Mouse (Mus musculus): ENCODE data around the gene Spire2. TPM values are rescaled to one million over a fixed set of nuclear protein-coding genes. Genes with fewer than 3 reads are reported as not detected.
A peak's percentile ranks its signal among the peaks of the same experiment; 100 is the strongest.

Spire2 gene
- total and polyA plus RNA-seq, 2 experiments from 2014 or later: 0.15 to 0.23 TPM

DNA sequence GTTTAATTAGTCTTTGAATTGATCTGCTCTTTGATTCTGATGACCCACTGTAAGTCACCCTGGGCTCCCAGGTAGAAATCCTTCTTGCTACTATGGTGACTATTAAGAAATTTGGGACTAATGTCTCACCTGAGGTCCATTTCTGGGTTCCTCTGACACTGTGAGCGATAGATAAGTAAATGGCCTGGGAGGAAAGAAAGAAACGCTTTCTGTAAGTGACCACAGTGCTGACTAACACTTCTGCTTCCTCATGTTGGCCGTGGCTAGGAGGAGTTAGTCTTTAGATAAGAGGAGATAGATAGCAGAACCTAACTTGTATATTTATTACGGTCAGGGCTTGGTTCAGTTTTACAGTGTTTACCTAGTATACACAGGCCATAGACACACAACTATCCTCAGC lies 3.2 kb upstream of the Spire2 start:
- no peaks in the 10 kb centered on the region for H3K9me3 ChIP-seq (replicated peaks; ENCODE audit: control insufficient read depth, low read length)
- TF ChIP-seq CTCF (IDR thresholded peaks at IDR 0.05; ENCODE audit: low read depth) (no peak), EP300 (IDR thresholded peaks at IDR 0.05; ENCODE audit: low read depth) (no peak)
- peaks cover 33% of the 10 kb centered on the region for H3K27me3 ChIP-seq (ENCODE audit: control insufficient read depth, insufficient read depth, low read length)
- no peak overlapping the region for H3K4me3 ChIP-seq (ENCODE audit: low read depth, low read length)
- no peak for ATAC-seq (ENCODE audit: insufficient read depth, low read depth)
- no peak overlapping the region for H3K27ac ChIP-seq (ENCODE audit: low read depth)
- H3K4me2 ChIP-seq (ENCODE audit: low read depth, low read length): no peak overlapping the region
- 41% methylated on average over 4 of the region's 4 CpGs for WGBS
- no peaks in the 10 kb centered on the region for H3K36me3 ChIP-seq (replicated peaks; ENCODE audit: control insufficient read depth, insufficient read depth, low read length)
- DNase-seq (ENCODE audit: low spot score): no peak
- no peaks in the 10 kb centered on the region for H3K4me1 ChIP-seq (ENCODE audit: control insufficient read depth, insufficient read depth)
- H3K9ac ChIP-seq (replicated peaks; ENCODE audit: low read depth, low read length): no peak overlapping the region

DNA sequence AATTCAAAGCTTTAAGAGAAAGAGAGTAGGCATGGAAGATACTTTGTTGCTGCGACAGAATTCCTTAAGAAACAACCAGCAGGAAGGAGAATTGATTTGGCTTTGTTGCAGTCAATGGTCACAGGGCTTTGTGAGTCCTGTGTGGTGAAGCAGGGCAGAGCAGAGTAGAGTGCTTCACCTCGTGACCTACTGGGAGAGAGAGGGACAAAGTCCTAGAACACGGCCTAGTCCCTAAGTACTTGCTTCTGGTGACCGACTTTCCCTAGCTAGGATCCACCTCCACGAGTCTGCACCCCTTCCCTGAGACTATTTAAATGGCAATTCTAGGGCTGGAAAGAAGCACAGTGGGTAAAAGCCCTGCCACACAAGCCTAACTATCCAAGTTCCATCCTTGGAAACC lies 2.6 kb upstream of the Spire2 start:
- no peak for DNase-seq (ENCODE audit: low spot score)
- no peak for ATAC-seq (ENCODE audit: insufficient read depth, low read depth)
- Histone ChIP-seq H3K27me3 (ENCODE audit: control insufficient read depth, insufficient read depth, low read length) (peaks cover 38% of the 10 kb centered on the region), H3K27ac (ENCODE audit: low read depth) (no peak overlapping the region), H3K36me3 (replicated peaks; ENCODE audit: control insufficient read depth, insufficient read depth, low read length) (no peaks in the 10 kb centered on the region), H3K4me2 (ENCODE audit: low read depth, low read length) (no peak overlapping the region), H3K4me3 (ENCODE audit: low read depth, low read length) (no peak overlapping the region), H3K9ac (replicated peaks; ENCODE audit: low read depth, low read length) (no peak overlapping the region), H3K4me1 (ENCODE audit: control insufficient read depth, insufficient read depth) (no peaks in the 10 kb centered on the region), H3K9me3 (replicated peaks; ENCODE audit: control insufficient read depth, low read length) (no peaks in the 10 kb centered on the region)
- TF ChIP-seq EP300 (IDR thresholded peaks at IDR 0.05; ENCODE audit: low read depth) (no peak), CTCF (IDR thresholded peaks at IDR 0.05; ENCODE audit: low read depth) (no peak)
- 69% methylated on average over 5 of the region's 5 CpGs for WGBS

DNA sequence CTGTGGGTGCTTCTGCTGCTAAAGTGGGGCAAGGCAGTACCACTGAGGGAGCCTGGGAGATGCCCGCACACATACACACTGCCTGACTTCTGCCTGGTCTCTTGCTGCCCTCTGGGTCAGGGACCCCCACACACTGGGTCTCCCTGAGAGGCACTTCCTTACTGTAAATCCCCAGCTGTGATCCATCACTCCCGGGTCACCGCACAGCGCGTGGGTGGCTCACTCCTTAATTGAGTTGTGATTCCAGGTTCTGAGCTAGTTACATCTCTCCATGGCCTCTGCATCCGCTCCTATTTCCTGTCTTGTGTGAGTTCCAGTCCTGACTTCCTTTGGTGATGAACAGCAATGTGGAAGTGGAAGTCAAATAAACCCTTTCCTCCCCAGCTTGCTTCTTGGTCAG lies 1.8 kb upstream of the Spire2 start:
- no peak for DNase-seq (ENCODE audit: low spot score)
- H3K4me2 ChIP-seq (ENCODE audit: low read depth, low read length): no peak overlapping the region
- H3K4me1 ChIP-seq (ENCODE audit: control insufficient read depth, insufficient read depth): no peaks in the 10 kb centered on the region
- no peak overlapping the region for H3K9ac ChIP-seq (replicated peaks; ENCODE audit: low read depth, low read length)
- H3K27me3 ChIP-seq (ENCODE audit: control insufficient read depth, insufficient read depth, low read length): peaks cover 41% of the 10 kb centered on the region
- 56% methylated on average over 6 of the region's 6 CpGs for WGBS
- H3K36me3 ChIP-seq (replicated peaks; ENCODE audit: control insufficient read depth, insufficient read depth, low read length): no peaks in the 10 kb centered on the region
- no peak overlapping the region for H3K4me3 ChIP-seq (ENCODE audit: low read depth, low read length)
- TF ChIP-seq CTCF (IDR thresholded peaks at IDR 0.05; ENCODE audit: low read depth) (no peak), EP300 (IDR thresholded peaks at IDR 0.05; ENCODE audit: low read depth) (no peak)
- no peak for ATAC-seq (ENCODE audit: insufficient read depth, low read depth)
- no peaks in the 10 kb centered on the region for H3K9me3 ChIP-seq (replicated peaks; ENCODE audit: control insufficient read depth, low read length)
- H3K27ac ChIP-seq (ENCODE audit: low read depth): no peak overlapping the region

DNA sequence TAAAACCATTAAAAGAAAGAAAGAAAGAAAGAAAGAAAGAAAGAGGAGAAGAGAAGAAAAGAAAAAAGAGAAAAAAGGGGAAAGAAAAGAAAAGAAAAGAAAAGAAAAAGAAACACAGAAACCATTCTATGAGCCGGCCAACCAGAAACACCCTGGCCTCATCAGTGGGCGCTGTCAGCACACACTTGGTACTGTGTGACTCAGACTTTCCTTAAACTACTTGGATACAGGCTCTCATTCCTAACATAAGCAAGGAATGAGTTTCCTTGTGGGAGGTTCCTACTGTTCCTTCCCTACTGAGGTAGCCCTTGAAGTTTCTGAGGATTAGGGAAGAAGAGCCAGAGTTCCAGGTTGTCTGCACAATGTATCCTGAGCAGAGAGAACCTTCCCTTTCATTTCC lies 1.2 kb upstream of the Spire2 start:
- DNase-seq (ENCODE audit: low spot score) (no peak), ATAC-seq (ENCODE audit: insufficient read depth, low read depth) (no peak)
- Histone ChIP-seq H3K9me3 (replicated peaks; ENCODE audit: control insufficient read depth, low read length) (no peaks in the 10 kb centered on the region), H3K36me3 (replicated peaks; ENCODE audit: control insufficient read depth, insufficient read depth, low read length) (no peaks in the 10 kb centered on the region), H3K4me2 (ENCODE audit: low read depth, low read length) (no peak overlapping the region), H3K4me3 (ENCODE audit: low read depth, low read length) (no peak overlapping the region), H3K4me1 (ENCODE audit: control insufficient read depth, insufficient read depth) (no peaks in the 10 kb centered on the region), H3K9ac (replicated peaks; ENCODE audit: low read depth, low read length) (no peak overlapping the region), H3K27ac (ENCODE audit: low read depth) (no peak overlapping the region), H3K27me3 (ENCODE audit: control insufficient read depth, insufficient read depth, low read length) (peaks cover 41% of the 10 kb centered on the region)
- WGBS: 34% methylated on average over 2 of the region's 2 CpGs
- TF ChIP-seq CTCF (IDR thresholded peaks at IDR 0.05; ENCODE audit: low read depth): no peak
- TF ChIP-seq EP300 (IDR thresholded peaks at IDR 0.05; ENCODE audit: low read depth): no peak

DNA sequence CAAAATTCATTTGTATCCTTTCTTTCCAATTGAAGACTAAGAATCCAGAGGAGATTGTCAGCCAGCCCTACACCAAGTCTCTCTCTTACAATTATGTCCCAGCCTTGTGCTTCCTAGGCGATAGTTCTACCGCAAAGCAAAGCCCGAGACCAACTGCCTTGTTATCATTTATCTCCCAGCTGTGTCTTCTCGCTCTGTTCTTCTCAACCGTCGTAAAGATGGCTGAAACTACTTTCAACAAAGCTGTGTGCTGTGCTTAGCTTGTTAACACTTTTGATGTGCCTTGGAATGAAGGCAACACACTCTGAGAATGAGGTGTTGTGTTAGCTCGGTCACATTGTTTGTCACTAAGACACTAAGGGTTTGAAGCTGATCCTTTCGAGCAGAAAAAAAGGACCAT lies 703 bp upstream of the Spire2 start:
- WGBS: 21% methylated on average over 8 of the region's 8 CpGs
- Histone ChIP-seq H3K4me2 (ENCODE audit: low read depth, low read length) (peak overlapping the region; percentile 90; the same call in 1 of the 2 replicates), H3K9me3 (replicated peaks; ENCODE audit: control insufficient read depth, low read length) (no peaks in the 10 kb centered on the region), H3K4me1 (ENCODE audit: control insufficient read depth, insufficient read depth) (no peaks in the 10 kb centered on the region), H3K27me3 (ENCODE audit: control insufficient read depth, insufficient read depth, low read length) (peaks cover 41% of the 10 kb centered on the region), H3K36me3 (replicated peaks; ENCODE audit: control insufficient read depth, insufficient read depth, low read length) (no peaks in the 10 kb centered on the region), H3K27ac (ENCODE audit: low read depth) (no peak overlapping the region), H3K9ac (replicated peaks; ENCODE audit: low read depth, low read length) (no peak overlapping the region), H3K4me3 (ENCODE audit: low read depth, low read length) (no peak overlapping the region)
- ATAC-seq (ENCODE audit: insufficient read depth, low read depth) (no peak), DNase-seq (ENCODE audit: low spot score) (no peak)
- TF ChIP-seq EP300 (IDR thresholded peaks at IDR 0.05; ENCODE audit: low read depth): no peak
- TF ChIP-seq CTCF (IDR thresholded peaks at IDR 0.05; ENCODE audit: low read depth): no peak

DNA sequence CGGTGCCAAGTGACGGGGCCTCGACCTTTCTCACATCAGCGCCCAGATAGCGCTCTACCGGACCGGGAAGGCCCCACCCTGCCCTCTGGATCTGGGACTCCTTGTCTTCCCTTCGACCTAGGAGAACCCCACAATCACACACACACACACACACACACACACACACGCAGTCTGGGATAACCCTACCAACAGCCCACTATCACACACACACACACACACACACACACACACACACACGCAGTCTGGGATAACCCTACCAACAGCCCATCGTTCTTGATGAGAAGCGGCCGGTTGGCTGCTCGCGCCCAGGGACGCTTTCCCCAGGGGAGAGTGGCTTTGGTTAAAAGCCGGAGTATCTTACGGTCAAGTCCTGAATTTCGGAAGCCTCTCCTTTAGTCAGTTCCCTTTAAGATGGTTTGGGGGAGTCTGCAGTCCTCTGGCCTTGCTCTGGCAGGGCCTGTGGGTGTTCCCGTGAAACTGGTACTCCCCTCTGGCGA lies 626 bp downstream of the Spire2 start:
- H3K9ac ChIP-seq (replicated peaks; ENCODE audit: low read depth, low read length): no peak overlapping the region
- 7% methylated on average over 18 of the region's 21 CpGs for WGBS
- H3K9me3 ChIP-seq (replicated peaks; ENCODE audit: control insufficient read depth, low read length): no peaks in the 10 kb centered on the region
- no peaks in the 10 kb centered on the region for H3K36me3 ChIP-seq (replicated peaks; ENCODE audit: control insufficient read depth, insufficient read depth, low read length)
- ATAC-seq (ENCODE audit: insufficient read depth, low read depth): 0 out of 2 replicates have a peak, but pooled peaks have one; percentile 10
- no peak for TF ChIP-seq CTCF (IDR thresholded peaks at IDR 0.05; ENCODE audit: low read depth)
- TF ChIP-seq EP300 (IDR thresholded peaks at IDR 0.05; ENCODE audit: low read depth): no peak
- no peak for DNase-seq (ENCODE audit: low spot score)
- H3K4me3 ChIP-seq (ENCODE audit: low read depth, low read length): peak overlapping the region; percentile 60
- no peak overlapping the region for H3K27ac ChIP-seq (ENCODE audit: low read depth)
- peaks cover 35% of the 10 kb centered on the region for H3K27me3 ChIP-seq (ENCODE audit: control insufficient read depth, insufficient read depth, low read length)
- H3K4me1 ChIP-seq (ENCODE audit: control insufficient read depth, insufficient read depth): no peaks in the 10 kb centered on the region
- peak overlapping the region; percentile 90 for H3K4me2 ChIP-seq (ENCODE audit: low read depth, low read length)
